Mouse (Mus musculus): ENCODE measurements around the gene Gpr21. TPM values are rescaled to one million over a fixed set of nuclear protein-coding genes. Genes with fewer than 3 reads are reported as not detected.

The Gpr21 gene
- 0.07 TPM for polyA plus RNA-seq (2012; fragmentation: generic; extraction: Trizol)

GRCm38 (mm10) chr2:37516030-37516710 lies at the start of gene Gpr21:
Gpr21 (plus strand) TSS chr2:37516332.
- Histone ChIP-seq H3K36me3 (ENCODE audit: control insufficient read depth, insufficient read depth) (peaks cover 10% of the 10 kb centered on the region), H3K4me3 (no peak within 1 kb of the TSS), H3K79me2 (ENCODE audit: control insufficient read depth, insufficient read depth) (no peaks in the 10 kb centered on the region), H3ac (ENCODE audit: control insufficient read depth, insufficient read length) (no peak within 1 kb of the TSS), H3K4me2 (ENCODE audit: low read depth) (no peak within 1 kb of the TSS), H3K27me3 (ENCODE audit: control insufficient read depth, insufficient read depth, insufficient read length) (no peaks in the 10 kb centered on the region)
- no peak for TF ChIP-seq SRF (IDR thresholded peaks at IDR 0.05; ENCODE audit: control insufficient read depth, insufficient read length, low read depth)
- TF ChIP-seq REST (IDR thresholded peaks at IDR 0.05; ENCODE audit: insufficient read depth, insufficient read length), result no peak
- no peak for TF ChIP-seq MYOG (IDR thresholded peaks at IDR 0.05; ENCODE audit: control insufficient read depth in 1 of 3, insufficient read depth in 1 of 3, insufficient read length in 2 of 3, low read depth in 2 of 3)
- no peak for TF ChIP-seq POLR2AphosphoS2 (IDR thresholded peaks at IDR 0.05; ENCODE audit: insufficient read length, low read depth)
- TF ChIP-seq MAX (IDR thresholded peaks at IDR 0.05; ENCODE audit: low read depth), result no peak
- TF ChIP-seq TCF12 (IDR thresholded peaks at IDR 0.05; ENCODE audit: insufficient read depth, poor library complexity, severe bottlenecking), result no peak
- no peak for TF ChIP-seq TCF3 (IDR thresholded peaks at IDR 0.05; ENCODE audit: insufficient read length, low read depth)
- TF ChIP-seq CEBPB (IDR thresholded peaks at IDR 0.05; ENCODE audit: insufficient read depth, poor library complexity, severe bottlenecking), result no peak
- TF ChIP-seq E2F4 (IDR thresholded peaks at IDR 0.05; ENCODE audit: insufficient read depth), result no peak
- no peak for TF ChIP-seq MYOD1 (IDR thresholded peaks at IDR 0.05; ENCODE audit: control insufficient read depth in 1 of 3, insufficient read length in 2 of 3, low read depth in 2 of 3)
- no peak for TF ChIP-seq USF1 (IDR thresholded peaks at IDR 0.05; ENCODE audit: low read depth)
- TF ChIP-seq POLR2A (IDR thresholded peaks at IDR 0.05; ENCODE audit: insufficient read length, low read depth), result no peak

GRCm38 (mm10) chr2:37479559-37479958 lies 36.6 kb upstream of the Gpr21 start:
- H3K27me3 ChIP-seq (ENCODE audit: control insufficient read depth, insufficient read depth, insufficient read length), result no peaks in the 10 kb centered on the region
- H3K79me2 ChIP-seq (ENCODE audit: control insufficient read depth, insufficient read depth), result peaks cover 14% of the 10 kb centered on the region
- H3K36me3 ChIP-seq (ENCODE audit: control insufficient read depth, insufficient read depth), result peaks cover 37% of the 10 kb centered on the region
- no peak overlapping the region for H3ac ChIP-seq (ENCODE audit: control insufficient read depth, insufficient read length)
- no peak overlapping the region for H3K4me2 ChIP-seq (ENCODE audit: low read depth)
- no peak for TF ChIP-seq TCF3 (IDR thresholded peaks at IDR 0.05; ENCODE audit: insufficient read length, low read depth)
- no peak for TF ChIP-seq MYOD1 (IDR thresholded peaks at IDR 0.05; ENCODE audit: control insufficient read depth in 1 of 3, insufficient read length in 2 of 3, low read depth in 2 of 3)
- no peak for TF ChIP-seq SRF (IDR thresholded peaks at IDR 0.05; ENCODE audit: control insufficient read depth, insufficient read length, low read depth)
- TF ChIP-seq POLR2AphosphoS2 (IDR thresholded peaks at IDR 0.05; ENCODE audit: insufficient read length, low read depth), result no peak
- no peak for TF ChIP-seq MAX (IDR thresholded peaks at IDR 0.05; ENCODE audit: low read depth)
- no peak for TF ChIP-seq POLR2A (IDR thresholded peaks at IDR 0.05; ENCODE audit: insufficient read length, low read depth)
- no peak for TF ChIP-seq CEBPB (IDR thresholded peaks at IDR 0.05; ENCODE audit: insufficient read depth, poor library complexity, severe bottlenecking)
- TF ChIP-seq MYOG (IDR thresholded peaks at IDR 0.05; ENCODE audit: control insufficient read depth in 1 of 3, insufficient read depth in 1 of 3, insufficient read length in 2 of 3, low read depth in 2 of 3), result no peak
- no peak for TF ChIP-seq REST (IDR thresholded peaks at IDR 0.05; ENCODE audit: insufficient read depth, insufficient read length)
- TF ChIP-seq E2F4 (IDR thresholded peaks at IDR 0.05; ENCODE audit: insufficient read depth), result no peak
- no peak for TF ChIP-seq USF1 (IDR thresholded peaks at IDR 0.05; ENCODE audit: low read depth)
- no peak for TF ChIP-seq TCF12 (IDR thresholded peaks at IDR 0.05; ENCODE audit: insufficient read depth, poor library complexity, severe bottlenecking)
- no peak overlapping the region for H3K4me3 ChIP-seq

DNA sequence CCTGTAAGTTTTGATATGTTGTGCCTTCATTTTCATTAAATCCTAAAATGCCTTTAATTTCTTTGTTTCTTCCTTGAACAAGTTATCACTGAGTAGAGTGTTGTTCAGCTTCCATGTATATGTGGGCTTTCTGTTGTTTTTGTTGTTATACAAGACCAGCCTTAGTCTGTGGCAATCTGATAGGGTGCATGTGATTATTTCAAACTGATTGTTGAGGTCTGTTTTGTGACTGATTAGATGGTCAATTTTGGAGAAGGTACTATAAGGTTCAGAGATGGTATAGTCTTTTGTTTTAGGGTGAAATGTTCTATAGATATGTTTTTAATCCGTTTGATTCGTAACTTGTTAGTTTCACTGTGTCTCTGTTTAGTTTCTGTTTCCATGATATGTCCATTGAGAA lies 36.1 kb upstream of the Gpr21 start:
- Histone ChIP-seq H3K4me3 (no peak overlapping the region), H3K79me2 (ENCODE audit: control insufficient read depth, insufficient read depth) (peaks cover 14% of the 10 kb centered on the region), H3ac (ENCODE audit: control insufficient read depth, insufficient read length) (no peak overlapping the region), H3K27me3 (ENCODE audit: control insufficient read depth, insufficient read depth, insufficient read length) (no peaks in the 10 kb centered on the region), H3K36me3 (ENCODE audit: control insufficient read depth, insufficient read depth) (peaks cover 32% of the 10 kb centered on the region), H3K4me2 (ENCODE audit: low read depth) (no peak overlapping the region)
- TF ChIP-seq POLR2AphosphoS2 (IDR thresholded peaks at IDR 0.05; ENCODE audit: insufficient read length, low read depth) (no peak), TCF3 (IDR thresholded peaks at IDR 0.05; ENCODE audit: insufficient read length, low read depth) (no peak), MAX (IDR thresholded peaks at IDR 0.05; ENCODE audit: low read depth) (no peak), MYOG (IDR thresholded peaks at IDR 0.05; ENCODE audit: control insufficient read depth in 1 of 3, insufficient read depth in 1 of 3, insufficient read length in 2 of 3, low read depth in 2 of 3) (no peak), CEBPB (IDR thresholded peaks at IDR 0.05; ENCODE audit: insufficient read depth, poor library complexity, severe bottlenecking) (no peak), SRF (IDR thresholded peaks at IDR 0.05; ENCODE audit: control insufficient read depth, insufficient read length, low read depth) (no peak), TCF12 (IDR thresholded peaks at IDR 0.05; ENCODE audit: insufficient read depth, poor library complexity, severe bottlenecking) (no peak), USF1 (IDR thresholded peaks at IDR 0.05; ENCODE audit: low read depth) (no peak), POLR2A (IDR thresholded peaks at IDR 0.05; ENCODE audit: insufficient read length, low read depth) (no peak), E2F4 (IDR thresholded peaks at IDR 0.05; ENCODE audit: insufficient read depth) (no peak), REST (IDR thresholded peaks at IDR 0.05; ENCODE audit: insufficient read depth, insufficient read length) (no peak), MYOD1 (IDR thresholded peaks at IDR 0.05; ENCODE audit: control insufficient read depth in 1 of 3, insufficient read length in 2 of 3, low read depth in 2 of 3) (no peak)

GRCm38 (mm10) chr2:37484165-37484564 lies 32.0 kb upstream of the Gpr21 start:
- peaks cover 43% of the 10 kb centered on the region for H3K36me3 ChIP-seq (ENCODE audit: control insufficient read depth, insufficient read depth)
- no peaks in the 10 kb centered on the region for H3K27me3 ChIP-seq (ENCODE audit: control insufficient read depth, insufficient read depth, insufficient read length)
- no peak overlapping the region for H3ac ChIP-seq (ENCODE audit: control insufficient read depth, insufficient read length)
- H3K79me2 ChIP-seq (ENCODE audit: control insufficient read depth, insufficient read depth), result peaks cover 11% of the 10 kb centered on the region
- TF ChIP-seq POLR2A (IDR thresholded peaks at IDR 0.05; ENCODE audit: insufficient read length, low read depth) (no peak), E2F4 (IDR thresholded peaks at IDR 0.05; ENCODE audit: insufficient read depth) (no peak), USF1 (IDR thresholded peaks at IDR 0.05; ENCODE audit: low read depth) (no peak), TCF12 (IDR thresholded peaks at IDR 0.05; ENCODE audit: insufficient read depth, poor library complexity, severe bottlenecking) (no peak), MAX (IDR thresholded peaks at IDR 0.05; ENCODE audit: low read depth) (no peak), SRF (IDR thresholded peaks at IDR 0.05; ENCODE audit: control insufficient read depth, insufficient read length, low read depth) (no peak), REST (IDR thresholded peaks at IDR 0.05; ENCODE audit: insufficient read depth, insufficient read length) (no peak), MYOD1 (IDR thresholded peaks at IDR 0.05; ENCODE audit: control insufficient read depth in 1 of 3, insufficient read length in 2 of 3, low read depth in 2 of 3) (no peak), TCF3 (IDR thresholded peaks at IDR 0.05; ENCODE audit: insufficient read length, low read depth) (no peak), CEBPB (IDR thresholded peaks at IDR 0.05; ENCODE audit: insufficient read depth, poor library complexity, severe bottlenecking) (no peak), MYOG (IDR thresholded peaks at IDR 0.05; ENCODE audit: control insufficient read depth in 1 of 3, insufficient read depth in 1 of 3, insufficient read length in 2 of 3, low read depth in 2 of 3) (no peak), POLR2AphosphoS2 (IDR thresholded peaks at IDR 0.05; ENCODE audit: insufficient read length, low read depth) (no peak)
- H3K4me2 ChIP-seq (ENCODE audit: low read depth), result no peak overlapping the region
- H3K4me3 ChIP-seq, result no peak overlapping the region

Data from myocyte (in vitro differentiated cells).